Mouse (Mus musculus): ENCODE results near the gene Rtbdn.

Gene Rtbdn

GRCm38 (mm10) chr8:84978248-84978940, 31.6 kb downstream of the Rtbdn start, which contains the start of gene Junb:
TSS of gene Junb (minus strand) at chr8:84978718.
- DNase-seq (ENCODE audit: low read depth in 2 of 2, low spot score in 2 of 2): peak; percentile 94 to 96

- DNase-seq (ENCODE audit: low read depth in 2 of 2, low spot score in 2 of 2): peak; percentile 88 to 92
These were observed 33.0 kb downstream of the Rtbdn start for GRCm38 (mm10) chr8:84979599-84980421.

- DNase-seq (ENCODE audit: low read depth in 2 of 2, low spot score in 2 of 2): no peak
These were observed 34.0 kb downstream of the Rtbdn start for GRCm38 (mm10) chr8:84980622-84981358.

- DNase-seq (ENCODE audit: low read depth in 2 of 2, low spot score in 2 of 2): no peak
These were observed 35.1 kb downstream of the Rtbdn start for GRCm38 (mm10) chr8:84981644-84982498.

GRCm38 (mm10) chr8:84982499-84983011, 35.8 kb downstream of the Rtbdn start:
- no peak for DNase-seq (ENCODE audit: low read depth in 2 of 2, low spot score in 2 of 2)

GRCm38 (mm10) chr8:84984294-84985048, 37.7 kb downstream of the Rtbdn start:
- DNase-seq (ENCODE audit: low read depth in 2 of 2, low spot score in 2 of 2): no peak

- peak in 1 of 2 experiments; percentile 25 for DNase-seq (ENCODE audit: low read depth in 2 of 2, low spot score in 2 of 2)
These were observed 38.4 kb downstream of the Rtbdn start for GRCm38 (mm10) chr8:84985049-84985683.

- DNase-seq (ENCODE audit: low read depth in 2 of 2, low spot score in 2 of 2): peak; percentile 94 to 96
These were observed 39.0 kb downstream of the Rtbdn start for GRCm38 (mm10) chr8:84985684-84986378.

- no peak for DNase-seq (ENCODE audit: low read depth in 2 of 2, low spot score in 2 of 2)
These were observed 39.7 kb downstream of the Rtbdn start for GRCm38 (mm10) chr8:84986379-84986945.

GRCm38 (mm10) chr8:84987388-84987787, 40.6 kb downstream of the Rtbdn start:
- DNase-seq (ENCODE audit: low read depth in 2 of 2, low spot score in 2 of 2): no peak

- no peak for DNase-seq (ENCODE audit: low read depth in 2 of 2, low spot score in 2 of 2)
These were observed 41.1 kb downstream of the Rtbdn start for GRCm38 (mm10) chr8:84987903-84988302.

GRCm38 (mm10) chr8:84989311-84989731, 42.5 kb downstream of the Rtbdn start:
- DNase-seq (ENCODE audit: low read depth in 2 of 2, low spot score in 2 of 2): no peak

- peak; percentile 83 to 89 for DNase-seq (ENCODE audit: low read depth in 2 of 2, low spot score in 2 of 2)
These were observed 43.0 kb downstream of the Rtbdn start for GRCm38 (mm10) chr8:84989810-84990209.

- DNase-seq (ENCODE audit: low read depth in 2 of 2, low spot score in 2 of 2): peak; percentile 94 to 97
These were observed 43.6 kb downstream of the Rtbdn start, which contains the start of gene Hook2 for GRCm38 (mm10) chr8:84990349-84990748. TSS of gene Hook2 (plus strand) at chr8:84990603.

- peak in 1 of 2 experiments; percentile 25 for DNase-seq (ENCODE audit: low read depth in 2 of 2, low spot score in 2 of 2)
These were observed 44.0 kb downstream of the Rtbdn start for GRCm38 (mm10) chr8:84990836-84991235.

GRCm38 (mm10) chr8:84994375-84994774, 47.6 kb downstream of the Rtbdn start:
- no peak for DNase-seq (ENCODE audit: low read depth in 2 of 2, low spot score in 2 of 2)

GRCm38 (mm10) chr8:84995680-84996079, 48.9 kb downstream of the Rtbdn start:
- no peak for DNase-seq (ENCODE audit: low read depth in 2 of 2, low spot score in 2 of 2)

GRCm38 (mm10) chr8:84996978-84997377, 50.2 kb downstream of the Rtbdn start:
- no peak for DNase-seq (ENCODE audit: low read depth in 2 of 2, low spot score in 2 of 2)
